Mouse (Mus musculus) heart, postnatal 0 days (tissue): ENCODE measurements at regions not wholly inside any gene's neighbourhood (a gene's known extent, or its start where the extent isn't known, plus 50 kb on each side); places are given as distances from the start of the nearest gene placed in this dataset.

Source experiments
- CTCF ChIP-seq: IDR thresholded peaks from 2 replicates; pipeline ENCODE4 v1.5.1; 2016; ENCODE audit warnings: antibody characterized with exemption, control low read depth, low read depth
- EP300 ChIP-seq: IDR thresholded peaks from 2 replicates; pipeline ENCODE4 v1.6.1; 2016; ENCODE audit warnings: antibody characterized with exemption, low read depth

DNA sequence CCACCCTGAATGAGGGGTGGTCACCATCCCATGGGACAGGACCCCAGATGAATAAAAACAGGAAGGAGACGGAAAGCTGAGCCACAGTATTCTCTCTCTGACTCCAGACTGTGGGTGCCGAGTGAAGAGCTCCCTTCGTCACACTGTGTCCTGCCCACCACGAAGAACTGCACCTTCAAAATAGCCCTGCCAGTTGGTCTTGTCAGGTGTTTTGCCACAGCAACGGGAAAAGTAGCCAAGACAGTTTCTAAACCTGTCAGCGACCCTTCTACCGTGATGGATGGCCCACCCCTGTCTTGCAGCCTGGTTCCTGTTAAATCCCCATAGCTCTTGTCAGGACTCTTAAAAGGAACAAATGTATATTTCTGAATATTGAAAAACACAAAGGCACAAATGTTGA is 72.3 kb downstream of the Tomm20 start:
- TF ChIP-seq CTCF (no peak), EP300 (no peak)
